Mouse (Mus musculus) induced T-regulatory cell, adult 2 months (primary cell): ENCODE results near the gene Selenbp1.
"Not testable (repeated sequence)": the region's sequence is repeated elsewhere in the genome, so short reads cannot be mapped to it uniquely, and the experiment has no call there.

Source experiments
- DNase-seq: peaks from one replicate; pipeline ENCODE4 v3.0.0-alpha.2; 2012; ENCODE audit warnings: low read depth

The Selenbp1 gene

GRCm38 (mm10) chr3:94932809-94933564 lies at the start of gene Selenbp1:
TSS of gene Selenbp1 (plus strand) at chr3:94933056.
- no peak for DNase-seq

- DNase-seq: peak; percentile 95
Observed at GRCm38 (mm10) chr3:94886316-94887224, 46.3 kb upstream of the Selenbp1 start, which contains the start of gene Psmb4. TSS of gene Psmb4 (minus strand) at chr3:94886961.

DNA sequence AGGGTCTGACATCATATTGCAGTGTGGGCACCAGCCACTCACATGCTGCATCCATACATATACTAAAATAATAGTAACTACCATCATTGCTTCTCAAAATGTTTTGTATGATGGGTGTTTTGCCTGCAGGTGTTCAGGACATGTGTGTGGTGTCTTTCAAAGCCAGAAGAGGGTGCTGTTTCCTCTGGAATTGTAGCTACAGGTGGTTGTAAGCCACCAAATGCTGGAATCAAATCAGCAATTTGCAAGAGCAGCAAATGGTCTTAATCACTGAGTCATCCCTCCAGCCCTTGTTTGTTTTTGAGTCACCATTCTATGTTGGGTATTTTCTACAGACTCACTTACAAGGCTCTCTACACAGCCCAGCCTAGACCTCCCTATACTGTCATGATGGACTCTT lies 44.3 kb upstream of the Selenbp1 start:
- DNase-seq: peak; percentile 63

DNA sequence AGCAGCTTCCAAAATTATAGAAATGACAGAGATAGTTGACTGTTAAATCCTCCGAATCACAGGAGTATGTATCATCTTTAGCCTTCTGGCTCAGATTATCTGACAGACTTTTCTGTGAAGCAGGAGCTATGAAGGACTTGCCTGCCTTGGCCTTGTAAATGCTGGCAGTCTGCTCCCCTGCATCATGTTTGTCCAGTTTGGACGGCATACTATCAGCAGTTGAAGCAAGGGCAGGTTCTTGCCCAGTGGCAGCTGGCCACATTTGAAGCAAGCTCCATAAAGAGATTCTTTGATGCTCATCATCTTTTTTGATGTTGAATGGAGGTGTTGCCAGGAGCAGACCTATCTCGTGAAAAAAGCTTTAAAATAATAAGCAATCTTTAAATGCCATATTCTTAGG lies 38.8 kb upstream of the Selenbp1 start:
- no peak for DNase-seq

DNA sequence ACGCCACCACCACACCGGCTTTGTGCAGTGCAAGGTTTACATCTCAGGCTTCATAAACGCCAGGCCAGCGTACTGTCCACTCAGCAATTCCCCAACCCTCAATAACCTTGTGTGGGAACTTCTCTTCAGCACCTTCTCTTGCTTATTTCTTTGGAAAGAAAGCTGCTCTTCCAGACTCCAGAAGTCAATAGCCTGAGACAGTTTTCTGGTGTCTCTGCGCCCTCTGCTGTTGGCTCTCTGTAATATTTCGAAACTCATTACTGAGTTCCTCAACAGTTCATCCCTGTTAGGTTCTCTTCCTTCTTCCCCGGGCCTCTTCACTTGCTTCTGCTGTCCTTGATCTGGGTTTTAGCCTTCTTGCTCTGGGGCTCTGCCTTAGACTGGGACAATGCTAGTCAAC lies 30.1 kb upstream of the Selenbp1 start:
- DNase-seq: peak; percentile 70

DNA sequence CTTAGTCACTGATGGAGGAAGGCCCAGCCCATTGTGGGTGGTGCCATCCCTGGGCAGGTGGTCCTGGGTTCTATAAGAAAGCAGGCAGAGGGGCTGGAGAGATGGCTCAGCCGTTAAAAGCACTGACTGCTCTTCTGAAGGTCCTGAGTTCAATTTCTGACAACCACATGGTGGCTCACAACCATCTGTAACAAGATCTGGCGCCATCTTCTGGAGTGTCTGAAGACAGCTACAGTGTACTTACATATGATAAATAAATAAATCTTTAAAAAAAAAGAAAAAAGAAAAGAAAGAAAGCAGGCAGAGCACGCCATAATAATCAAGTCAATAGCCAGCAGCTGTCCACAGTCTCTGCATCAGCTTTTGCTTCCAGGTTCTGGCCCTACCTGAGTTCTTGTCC lies 28.1 kb upstream of the Selenbp1 start:
- DNase-seq: not testable (repeated sequence)

DNA sequence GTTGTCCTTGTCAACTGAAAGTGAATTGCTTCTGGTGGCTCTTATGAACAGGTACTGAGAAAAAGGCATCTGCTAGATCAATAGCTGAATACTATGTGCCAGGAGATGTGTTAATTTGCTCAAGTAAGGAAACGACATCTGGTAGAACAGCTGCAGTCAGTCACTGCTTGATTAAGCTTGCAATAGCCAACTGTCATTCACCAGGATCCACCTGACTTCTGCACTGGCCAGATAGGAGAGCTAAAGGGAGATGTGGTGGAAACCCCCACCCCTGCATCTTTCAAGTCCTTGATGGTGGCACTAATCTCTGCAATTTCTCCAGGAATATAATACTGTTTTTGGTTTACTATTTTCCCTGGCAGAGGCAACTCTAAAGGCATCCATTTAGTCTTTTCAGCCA lies 26.4 kb upstream of the Selenbp1 start:
- DNase-seq: no peak

GRCm38 (mm10) chr3:94911050-94911693 lies 21.7 kb upstream of the Selenbp1 start:
- no peak for DNase-seq

- no peak for DNase-seq
Observed at GRCm38 (mm10) chr3:94913801-94914200, 19.1 kb upstream of the Selenbp1 start.

DNA sequence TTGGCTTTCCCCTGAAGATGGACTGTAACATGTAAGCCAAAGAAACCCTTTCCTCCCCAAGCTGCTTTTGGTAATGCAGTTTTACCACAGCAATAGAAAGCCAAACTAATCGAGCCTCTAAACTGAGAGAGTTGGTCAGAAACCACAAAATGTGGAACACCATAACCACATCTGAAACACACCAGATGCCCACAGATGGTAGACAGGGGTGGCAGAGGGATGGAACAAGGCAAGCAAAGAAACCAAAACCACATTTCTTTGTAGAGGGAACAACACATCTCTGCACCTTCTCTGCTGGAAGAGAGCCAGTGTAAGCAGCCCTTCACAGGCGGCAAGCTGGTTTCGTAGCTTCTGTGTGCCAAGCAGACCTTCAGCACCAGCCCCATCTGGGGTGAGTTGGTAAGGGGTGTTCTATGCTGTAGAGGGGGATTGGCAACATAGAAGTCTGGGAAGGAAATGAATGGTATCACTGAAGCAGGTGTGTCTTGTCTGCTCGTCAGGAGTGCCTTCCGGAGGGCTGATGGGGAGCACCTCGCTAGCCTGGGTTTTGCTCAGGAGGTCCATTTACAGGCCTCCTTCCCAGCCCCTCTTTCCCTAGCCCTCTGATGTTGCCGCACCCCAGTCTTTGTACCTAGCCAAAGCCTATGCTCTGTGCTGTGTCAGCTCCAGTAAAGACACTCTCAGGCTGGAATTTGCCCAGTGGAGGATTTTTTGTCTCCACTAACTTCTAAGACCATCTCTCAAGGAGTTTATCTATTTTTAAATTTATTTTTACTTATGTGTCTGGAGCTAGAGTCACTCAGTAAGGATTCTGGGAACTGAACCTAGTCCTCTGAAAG lies 16.7 kb upstream of the Selenbp1 start:
- peak; percentile 27 for DNase-seq

DNA sequence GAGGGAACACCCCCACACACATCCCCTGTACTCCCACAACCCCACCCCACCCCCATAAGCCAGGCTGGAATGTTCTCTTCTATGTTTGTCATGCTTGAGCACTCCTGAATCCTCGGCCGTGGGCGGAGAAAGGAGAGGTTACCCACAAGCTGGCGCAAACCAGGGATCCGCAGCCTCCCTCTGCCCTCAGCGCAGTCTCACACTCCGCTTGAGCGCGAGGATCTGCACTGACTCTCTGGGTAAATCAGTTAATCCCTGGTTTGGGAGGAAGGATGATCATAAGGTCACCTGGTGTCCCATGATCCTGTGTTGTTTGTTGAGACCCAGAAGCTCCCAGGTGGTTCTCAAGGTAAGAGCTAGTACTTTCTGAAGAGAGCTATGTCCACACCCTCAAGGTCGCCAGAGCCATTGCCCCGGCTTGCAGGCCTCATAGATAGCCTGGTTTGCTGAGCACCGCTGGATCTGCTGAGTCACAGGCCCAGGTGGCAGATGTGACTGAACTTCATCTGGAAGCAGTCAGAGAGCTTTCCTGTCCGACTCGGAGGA lies 15.0 kb upstream of the Selenbp1 start:
- DNase-seq: no peak

DNA sequence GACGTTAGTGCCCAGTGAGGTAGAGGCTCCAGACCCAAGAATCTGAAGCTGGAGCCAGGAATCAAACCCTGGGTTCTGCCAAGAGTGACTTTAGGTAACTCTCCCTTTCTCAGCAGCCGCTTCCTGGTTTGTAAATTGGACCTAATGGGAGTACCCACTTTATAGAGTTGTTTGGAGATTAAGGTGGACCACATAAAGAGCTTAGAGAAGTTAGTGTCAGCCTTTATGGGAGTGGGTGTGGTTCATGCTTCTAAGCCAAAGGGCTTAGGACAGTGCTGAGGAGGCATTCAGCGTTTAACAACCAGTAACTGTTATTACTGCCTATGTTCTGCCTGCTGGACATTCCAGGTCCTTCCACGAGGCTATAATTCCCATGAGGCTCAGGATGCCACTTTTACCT lies 14.0 kb upstream of the Selenbp1 start:
- DNase-seq: no peak

GRCm38 (mm10) chr3:94921104-94921503 lies 11.8 kb upstream of the Selenbp1 start:
- no peak for DNase-seq

DNA sequence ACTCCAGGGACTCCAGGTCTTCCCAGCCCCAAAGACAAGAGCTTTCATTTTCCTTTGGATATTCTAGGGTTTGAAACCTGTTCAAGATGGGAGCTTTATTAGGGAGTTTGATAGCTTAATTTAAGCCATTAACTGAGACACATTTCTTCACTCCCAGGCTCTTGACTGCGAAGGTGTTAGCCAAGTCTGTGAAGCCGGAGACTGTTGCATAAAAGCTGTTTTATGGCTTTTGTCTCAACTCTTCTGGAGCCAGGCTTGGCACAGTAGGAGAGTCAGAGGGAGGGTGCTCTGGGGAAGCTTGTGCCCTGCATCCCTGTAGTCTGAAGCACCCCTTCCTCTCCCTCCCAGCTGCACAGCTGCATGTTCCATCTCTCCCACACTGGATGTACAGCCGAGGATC lies 10.5 kb upstream of the Selenbp1 start:
- DNase-seq: no peak

DNA sequence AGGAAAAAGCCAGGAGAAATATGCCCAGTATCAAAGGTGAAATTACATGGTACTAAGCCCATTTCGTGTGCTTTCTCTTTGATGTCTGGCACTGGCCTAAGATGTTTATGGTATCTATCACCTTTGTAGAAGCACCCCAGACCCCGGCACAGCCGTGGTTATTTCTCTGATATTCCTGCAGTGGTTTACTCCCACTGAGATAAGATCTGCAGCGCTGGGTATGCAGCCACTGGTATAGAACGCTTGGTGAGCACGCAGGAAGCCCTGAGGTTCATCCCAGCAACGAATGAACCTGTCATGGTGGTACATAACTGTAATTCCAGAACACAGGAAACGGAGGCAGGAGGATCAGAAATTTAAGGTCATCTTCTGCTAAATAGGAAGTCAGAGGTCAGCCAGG lies 8.2 kb upstream of the Selenbp1 start:
- DNase-seq: no peak

- not testable (repeated sequence) for DNase-seq
Observed at GRCm38 (mm10) chr3:94926301-94926736, 6.5 kb upstream of the Selenbp1 start.

- not testable (repeated sequence) for DNase-seq
Observed at GRCm38 (mm10) chr3:94928979-94929378, 3.9 kb upstream of the Selenbp1 start.

GRCm38 (mm10) chr3:94930386-94931266 lies 2.2 kb upstream of the Selenbp1 start:
- DNase-seq: not testable (repeated sequence)

- DNase-seq: not testable (repeated sequence)
Observed at GRCm38 (mm10) chr3:94931427-94932082, 1.3 kb upstream of the Selenbp1 start.

DNA sequence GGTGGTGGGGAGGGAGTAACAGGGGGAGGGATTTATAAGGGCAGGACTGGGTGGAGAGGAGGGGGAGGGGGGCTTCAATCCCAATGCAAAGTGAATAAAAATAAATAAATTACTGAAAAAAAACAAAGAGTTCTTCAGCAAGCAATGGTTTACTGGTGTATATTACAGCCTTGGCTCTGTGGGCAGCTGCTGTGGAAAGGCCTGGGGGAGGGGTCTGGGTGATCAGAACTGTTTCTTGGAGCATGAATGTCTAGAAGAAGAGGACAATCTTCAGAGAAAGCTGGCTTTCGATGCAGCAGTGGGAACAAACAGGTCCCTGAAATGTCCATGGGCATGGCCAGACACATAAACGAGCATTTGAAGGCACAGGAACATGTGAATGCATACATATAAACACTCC lies 577 bp upstream of the Selenbp1 start:
- DNase-seq: not testable (repeated sequence)
